Mouse (Mus musculus) midbrain, embryonic 14.5 days (tissue): ENCODE results near the gene Smg9. TPM values are rescaled to one million over a fixed set of nuclear protein-coding genes. Genes with fewer than 3 reads are reported as not detected.
A peak's percentile ranks its signal among the peaks of the same experiment; 100 is the strongest.

Experiments
- ATAC-seq: fragments of 200-750 bp; cut with Nextera tagmentation; 2 replicates; pipeline ENCODE4 v1.8.0; 2017; ENCODE audit warnings: moderate number of reproducible peaks, moderate library complexity; ENCODE audit not compliant: low FRiP score, low TSS enrichment
- DNase-seq: peaks from one replicate; pipeline ENCODE4 v3.0.0-alpha.2; 2015
- H3K27ac ChIP-seq: fragments of 300-500 bp; sonication (generic); replicated peaks from 2 replicates; pipeline ENCODE4 v1.5.1; 2014; ENCODE audit warnings: mild to moderate bottlenecking, low read depth, low read length, moderate library complexity
- H3K27me3 ChIP-seq: fragments of 300-500 bp; sonication (generic); 2 replicates; pipeline ENCODE4 v1.6.1; 2014; ENCODE audit warnings: low read length, control low read depth, mixed read lengths; ENCODE audit not compliant: control insufficient read depth, insufficient read depth
- H3K36me3 ChIP-seq: fragments of 300-500 bp; sonication (generic); 2 replicates; pipeline ENCODE4 v1.6.1; 2014; ENCODE audit warnings: low read length, control low read depth; ENCODE audit not compliant: control insufficient read depth, insufficient read depth
- H3K4me1 ChIP-seq: fragments of 300-500 bp; sonication (generic); 2 replicates; pipeline ENCODE4 v1.6.1; 2014; ENCODE audit warnings: mild to moderate bottlenecking, antibody characterized with exemption, low read length, control low read depth; ENCODE audit not compliant: control insufficient read depth, insufficient read depth
- H3K4me2 ChIP-seq: fragments of 300-500 bp; sonication (generic); 2 replicates; pipeline ENCODE4 v1.6.1; 2014; ENCODE audit warnings: mild to moderate bottlenecking, low read length, moderate library complexity
- H3K4me3 ChIP-seq: fragments of 300-500 bp; sonication (generic); replicated peaks from 2 replicates; pipeline ENCODE4 v1.5.1; 2014; ENCODE audit warnings: low read depth, low read length
- H3K9ac ChIP-seq: fragments of 300-500 bp; sonication (generic); replicated peaks from 2 replicates; pipeline ENCODE4 v1.6.1; 2014; ENCODE audit warnings: mild to moderate bottlenecking, low read length, moderate library complexity
- H3K9me3 ChIP-seq: fragments of 300-500 bp; sonication (generic); 2 replicates; pipeline ENCODE4 v1.6.1; 2016; ENCODE audit warnings: low read length, control low read depth, mixed read lengths; ENCODE audit not compliant: control insufficient read depth
- WGBS: fragments of 180-500 bp; shearing (Covaris S2); extraction: QIAGEN DNeasy Blood & Tissue Kit; methylation state at CpG from one replicate; pipeline ENCODE4 v1.1.7; 2014; 5-methylcytosine and 5-hydroxymethylcytosine counted together
- polyA plus RNA-seq: library from polyadenylated mRNA; unstranded; fragments of >200 nt; fragmentation: Nextera tagmentation; extraction: Ambion mirVana; gene quantifications from 2 replicates; pipeline ENCODE4 v1.2.1, GENCODE M21; 2014

The Smg9 gene
- polyA plus RNA-seq, 1 experiment from 2014 or later, result 33.3 TPM

DNA sequence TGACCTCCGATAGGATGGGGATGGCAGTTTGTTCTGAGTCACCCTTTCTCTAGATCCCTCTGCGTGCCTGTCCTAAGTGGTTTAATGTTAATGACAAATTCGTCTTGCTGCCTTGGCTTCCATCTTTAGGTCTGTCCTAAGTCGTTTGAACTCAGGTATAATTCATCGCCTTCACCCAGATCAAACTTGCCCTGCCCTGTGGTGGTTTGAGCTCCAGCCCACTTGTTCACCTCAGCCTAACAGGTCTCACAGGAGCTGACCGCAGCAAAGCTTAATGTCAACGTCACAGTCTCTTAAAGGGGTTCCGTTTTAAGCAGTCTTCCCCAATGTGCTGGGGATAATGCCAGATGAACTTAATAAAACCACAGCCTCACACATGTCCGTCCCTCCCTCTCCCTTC, 26.5 kb downstream of the Smg9 start:
- H3K9ac ChIP-seq, result no peak overlapping the region
- H3K27me3 ChIP-seq, result no peaks in the 10 kb centered on the region
- H3K4me1 ChIP-seq, result peaks cover 4% of the 10 kb centered on the region; the same call in 1 of the 2 replicates
- ATAC-seq (no peak), DNase-seq (no peak)
- no peaks in the 10 kb centered on the region for H3K9me3 ChIP-seq
- no peak overlapping the region for H3K4me2 ChIP-seq
- 86% methylated on average over 9 of the region's 9 CpGs for WGBS
- no peak overlapping the region for H3K4me3 ChIP-seq
- peaks cover 21% of the 10 kb centered on the region for H3K36me3 ChIP-seq
- no peak overlapping the region for H3K27ac ChIP-seq

DNA sequence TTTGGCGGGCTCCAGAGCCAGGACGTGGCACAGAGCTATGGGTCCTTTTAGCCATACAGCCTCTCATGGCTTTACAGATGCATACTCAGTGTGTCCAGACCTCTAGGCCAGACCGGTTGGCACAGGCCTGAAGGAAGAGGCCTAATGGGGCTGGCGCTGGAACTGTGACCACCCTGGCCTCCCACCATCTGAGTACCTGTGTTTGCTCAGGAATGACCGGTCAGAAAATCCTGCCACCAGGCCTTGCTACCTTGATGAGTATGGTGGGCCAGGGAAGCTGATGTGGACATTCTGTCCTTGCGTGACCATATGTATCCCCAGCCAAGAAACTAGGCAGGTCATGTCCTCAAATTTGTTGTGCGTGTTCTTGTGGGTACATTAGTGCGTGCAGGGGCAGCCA, 27.7 kb downstream of the Smg9 start:
- Histone ChIP-seq H3K4me1 (no peaks in the 10 kb centered on the region), H3K27ac (no peak overlapping the region), H3K9me3 (no peaks in the 10 kb centered on the region), H3K36me3 (peaks cover 12% of the 10 kb centered on the region), H3K27me3 (no peaks in the 10 kb centered on the region), H3K9ac (no peak overlapping the region), H3K4me3 (no peak overlapping the region), H3K4me2 (no peak overlapping the region)
- 93% methylated on average over 8 of the region's 8 CpGs for WGBS
- ATAC-seq (no peak), DNase-seq (no peak)

DNA sequence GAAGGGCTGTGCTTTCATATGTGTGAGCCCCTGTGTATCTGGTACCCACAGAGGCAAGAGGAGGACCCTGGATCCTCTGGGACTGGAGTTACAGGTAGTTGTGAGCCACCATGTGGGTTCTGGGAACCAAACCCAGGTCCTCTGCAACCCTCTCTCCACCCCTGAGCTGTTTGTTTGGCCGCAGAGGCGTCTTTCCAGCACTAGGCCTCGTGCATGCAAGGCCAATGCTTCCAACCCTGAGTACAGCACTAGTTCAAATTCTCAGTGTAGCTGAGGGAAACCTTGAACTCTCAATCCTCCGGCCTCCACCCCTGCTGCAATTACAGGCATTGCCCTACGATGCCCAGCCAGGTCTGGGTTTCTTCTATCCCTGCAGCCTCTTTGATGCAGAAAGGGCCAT, 29.3 kb downstream of the Smg9 start:
- H3K27ac ChIP-seq, result no peak overlapping the region
- 85% methylated on average over 5 of the region's 5 CpGs for WGBS
- no peak for ATAC-seq

DNA sequence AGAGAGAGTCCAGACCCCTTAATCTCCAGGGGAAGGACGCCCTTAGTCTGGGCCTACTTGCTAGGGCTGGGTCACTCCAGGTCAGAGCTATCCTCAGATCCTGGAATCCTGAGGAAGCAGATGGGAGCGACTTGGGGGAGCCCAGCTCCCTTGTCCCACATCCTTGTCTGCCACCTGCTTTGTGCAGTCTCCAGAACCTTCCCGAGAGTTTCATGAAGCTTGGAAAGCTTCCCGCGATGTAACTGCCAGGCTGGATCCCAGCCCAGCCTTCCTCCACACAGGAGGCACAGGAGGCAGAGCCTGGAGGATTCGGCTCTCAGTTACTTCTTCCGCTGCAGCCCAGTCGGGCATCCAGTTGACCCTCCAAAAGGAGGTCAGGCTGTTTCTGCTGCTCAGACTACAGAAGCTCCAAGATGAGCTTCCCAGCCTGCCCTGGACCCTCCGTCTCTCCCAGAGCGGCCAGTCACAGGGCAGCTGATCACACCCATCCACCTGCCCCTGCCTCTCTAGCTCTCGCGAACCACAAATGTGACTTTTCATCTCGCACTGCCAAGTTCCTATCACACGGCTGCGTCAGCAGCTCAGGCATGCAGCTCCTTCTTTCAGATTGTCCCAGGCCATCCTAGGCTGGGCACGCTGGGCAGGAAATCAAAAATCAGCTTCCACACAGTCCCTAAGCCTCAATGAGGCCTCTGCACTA, 30.1 kb downstream of the Smg9 start:
- no peaks in the 10 kb centered on the region for H3K27me3 ChIP-seq
- no peaks in the 10 kb centered on the region for H3K9me3 ChIP-seq
- H3K36me3 ChIP-seq, result no peaks in the 10 kb centered on the region
- no peak overlapping the region for H3K4me2 ChIP-seq
- H3K4me1 ChIP-seq, result no peaks in the 10 kb centered on the region
- WGBS, result 73% methylated on average over 16 of the region's 16 CpGs
- H3K27ac ChIP-seq, result no peak overlapping the region
- peak; percentile 18 for DNase-seq
- H3K4me3 ChIP-seq, result no peak overlapping the region
- no peak for ATAC-seq
- no peak overlapping the region for H3K9ac ChIP-seq

More for the DNA sequence above, 29.3 kb downstream of the Smg9 start:
- no peaks in the 10 kb centered on the region for H3K9me3 ChIP-seq
- H3K27me3 ChIP-seq, result no peaks in the 10 kb centered on the region
- no peak overlapping the region for H3K4me3 ChIP-seq
- H3K36me3 ChIP-seq, result peaks cover 2% of the 10 kb centered on the region; the same call in 1 of the 2 replicates
- no peak overlapping the region for H3K4me2 ChIP-seq
- no peak for DNase-seq
- H3K9ac ChIP-seq, result no peak overlapping the region
- no peaks in the 10 kb centered on the region for H3K4me1 ChIP-seq

DNA sequence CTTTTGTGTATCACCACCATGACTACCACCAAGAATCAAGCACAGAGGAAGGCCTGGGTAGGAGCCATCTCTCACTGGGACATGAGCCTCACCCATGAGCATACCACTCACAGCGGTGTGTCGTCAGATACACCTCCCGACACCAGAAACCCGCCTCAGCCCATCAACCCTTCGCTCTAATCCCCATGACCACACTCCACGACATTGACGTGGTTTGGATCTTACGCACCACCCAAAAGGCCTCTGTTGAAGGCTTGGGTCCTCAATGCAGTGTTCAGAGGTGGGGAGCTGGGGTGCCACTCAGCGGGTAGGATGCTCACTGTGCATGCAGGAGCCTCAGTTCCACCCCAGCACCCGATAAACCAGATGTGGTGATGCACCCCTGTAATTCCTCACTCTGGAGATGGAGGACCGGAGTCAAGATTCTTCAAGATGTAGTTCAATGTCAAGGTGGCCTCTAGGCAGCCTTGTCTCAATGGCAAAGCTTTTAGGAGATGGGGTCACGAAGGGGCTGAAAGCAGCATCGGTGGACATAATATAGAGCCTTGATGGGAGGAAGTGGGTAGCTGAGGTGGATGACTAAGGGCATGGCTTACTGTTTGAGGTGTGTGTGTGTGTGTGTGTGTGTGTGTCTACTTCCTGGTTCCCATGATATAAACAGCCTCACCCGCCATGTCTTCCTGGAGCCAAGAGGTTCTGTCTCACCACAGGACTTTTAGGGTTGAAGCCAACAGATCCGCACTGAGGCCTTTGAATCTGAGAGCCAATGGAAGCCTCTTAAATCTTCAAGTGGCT, 31.3 kb downstream of the Smg9 start:
- 94% methylated on average over 15 of the region's 15 CpGs for WGBS
- Histone ChIP-seq H3K4me1 (no peaks in the 10 kb centered on the region), H3K27me3 (no peaks in the 10 kb centered on the region), H3K4me3 (no peak overlapping the region), H3K36me3 (no peaks in the 10 kb centered on the region), H3K27ac (no peak overlapping the region), H3K4me2 (no peak overlapping the region), H3K9me3 (no peaks in the 10 kb centered on the region), H3K9ac (no peak overlapping the region)
- DNase-seq, result no peak
- ATAC-seq, result no peak

DNA sequence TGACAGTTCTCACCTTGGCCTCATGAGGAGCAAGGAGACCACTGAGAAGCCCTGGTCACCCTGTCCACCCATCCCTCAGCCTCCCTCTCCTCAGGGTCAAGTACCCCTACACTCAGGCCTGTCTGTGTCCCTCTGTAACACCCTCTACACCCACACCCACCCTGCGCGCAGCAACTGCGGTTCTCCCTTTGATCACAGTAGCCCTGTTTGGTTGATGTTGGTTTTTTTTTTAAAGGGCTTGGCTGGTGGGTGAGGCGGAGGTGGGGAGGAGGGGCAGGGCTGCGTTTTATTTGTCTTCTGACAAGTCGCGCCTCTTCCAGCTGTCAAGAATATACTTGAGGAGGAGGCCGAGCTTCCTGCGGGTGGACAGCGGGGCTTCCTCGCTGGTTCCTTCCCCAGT, 32.3 kb downstream of the Smg9 start:
- H3K9ac ChIP-seq, result no peak overlapping the region
- 78% methylated on average over 11 of the region's 11 CpGs for WGBS
- H3K4me3 ChIP-seq, result no peak overlapping the region
- H3K27me3 ChIP-seq, result no peaks in the 10 kb centered on the region
- ATAC-seq (no peak), DNase-seq (no peak)
- H3K4me1 ChIP-seq, result no peaks in the 10 kb centered on the region
- no peaks in the 10 kb centered on the region for H3K9me3 ChIP-seq
- no peak overlapping the region for H3K27ac ChIP-seq
- H3K4me2 ChIP-seq, result no peak overlapping the region
- no peaks in the 10 kb centered on the region for H3K36me3 ChIP-seq

DNA sequence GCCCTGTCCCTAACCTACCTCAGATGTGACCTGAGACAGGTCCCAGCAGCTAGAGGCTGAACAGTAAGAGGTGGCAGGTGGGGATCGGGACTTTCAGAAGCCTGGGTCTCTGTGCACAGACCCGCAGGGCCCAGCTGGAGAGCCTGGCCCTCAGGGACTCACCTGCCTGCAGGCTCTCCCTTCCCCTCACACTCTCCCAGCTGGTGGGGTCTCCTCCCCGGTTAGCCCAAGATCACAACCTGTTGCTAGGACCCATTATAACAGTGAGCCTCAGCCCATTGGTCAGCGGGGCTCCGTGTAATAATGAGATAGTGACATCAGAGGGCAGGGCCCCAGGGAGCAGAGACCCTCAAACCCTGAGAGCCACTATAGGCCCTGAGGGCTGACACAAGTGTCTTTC, 35.9 kb downstream of the Smg9 start:
- no peak overlapping the region for H3K4me3 ChIP-seq
- DNase-seq (no peak), ATAC-seq (no peak)
- no peak overlapping the region for H3K4me2 ChIP-seq
- 69% methylated on average over 5 of the region's 5 CpGs for WGBS
- H3K27me3 ChIP-seq, result no peaks in the 10 kb centered on the region
- no peaks in the 10 kb centered on the region for H3K4me1 ChIP-seq
- H3K9ac ChIP-seq, result no peak overlapping the region
- no peaks in the 10 kb centered on the region for H3K36me3 ChIP-seq
- H3K9me3 ChIP-seq, result no peaks in the 10 kb centered on the region
- no peak overlapping the region for H3K27ac ChIP-seq

DNA sequence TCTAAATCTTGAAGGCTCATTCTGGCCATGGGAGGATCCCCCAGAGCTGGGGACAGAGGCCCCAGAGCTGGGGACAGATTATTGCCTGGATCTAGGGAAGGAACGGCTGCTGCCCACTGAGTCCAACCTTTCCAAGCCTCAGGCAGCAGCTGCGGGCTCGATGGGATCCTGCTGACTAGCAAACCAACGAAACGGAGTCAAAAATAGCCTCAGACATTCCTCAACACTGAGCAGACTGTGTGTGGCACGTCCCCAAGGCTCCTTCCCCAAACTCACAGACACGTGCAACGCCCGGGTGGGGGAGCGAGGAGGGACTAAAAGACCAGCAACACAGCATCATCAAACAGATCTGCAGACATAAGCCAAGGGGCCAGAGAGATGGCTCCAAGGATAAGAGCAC, 38.6 kb downstream of the Smg9 start:
- Histone ChIP-seq H3K4me2 (no peak overlapping the region), H3K27ac (no peak overlapping the region), H3K9me3 (no peaks in the 10 kb centered on the region), H3K4me3 (no peak overlapping the region), H3K4me1 (no peaks in the 10 kb centered on the region), H3K36me3 (no peaks in the 10 kb centered on the region), H3K27me3 (no peaks in the 10 kb centered on the region), H3K9ac (no peak overlapping the region)
- no peak for DNase-seq
- 76% methylated on average over 10 of the region's 10 CpGs for WGBS
- ATAC-seq, result no peak

DNA sequence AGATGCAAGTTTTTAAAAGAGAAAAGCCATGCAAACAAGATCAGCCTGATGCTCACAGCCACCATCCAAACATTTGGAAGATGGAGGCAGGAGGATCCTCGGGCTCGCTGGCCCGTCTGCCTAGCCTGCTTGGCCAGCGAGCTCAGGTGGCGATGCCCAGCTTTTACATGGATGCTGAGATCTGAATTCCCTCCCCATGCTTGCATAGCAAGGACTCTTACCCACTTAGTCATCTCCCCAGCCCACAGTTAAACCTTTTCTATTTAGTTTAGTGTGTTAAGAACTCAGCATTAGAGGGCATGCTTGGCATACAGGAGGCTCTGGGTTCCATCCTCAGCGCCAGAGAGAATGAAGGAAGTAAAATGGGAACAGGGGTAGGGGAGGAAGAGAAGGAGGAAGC, 39.8 kb downstream of the Smg9 start:
- Histone ChIP-seq H3K4me1 (no peaks in the 10 kb centered on the region), H3K27me3 (no peaks in the 10 kb centered on the region), H3K36me3 (no peaks in the 10 kb centered on the region), H3K9me3 (no peaks in the 10 kb centered on the region), H3K4me2 (no peak overlapping the region), H3K27ac (no peak overlapping the region), H3K9ac (no peak overlapping the region), H3K4me3 (no peak overlapping the region)
- ATAC-seq (no peak), DNase-seq (no peak)
- 87% methylated on average over 6 of the region's 6 CpGs for WGBS
